Mouse (Mus musculus) urinary bladder, postnatal 14 days (tissue): ENCODE measurements at regions not wholly inside any gene's neighbourhood (a gene's known extent, or its start where the extent isn't known, plus 50 kb on each side); places are given as distances from the start of the nearest gene placed in this dataset.

ENCODE experiments used
- DNase-seq: peaks from one replicate; pipeline ENCODE4 v3.0.0; 2021; ENCODE audit warnings: low spot score

DNA sequence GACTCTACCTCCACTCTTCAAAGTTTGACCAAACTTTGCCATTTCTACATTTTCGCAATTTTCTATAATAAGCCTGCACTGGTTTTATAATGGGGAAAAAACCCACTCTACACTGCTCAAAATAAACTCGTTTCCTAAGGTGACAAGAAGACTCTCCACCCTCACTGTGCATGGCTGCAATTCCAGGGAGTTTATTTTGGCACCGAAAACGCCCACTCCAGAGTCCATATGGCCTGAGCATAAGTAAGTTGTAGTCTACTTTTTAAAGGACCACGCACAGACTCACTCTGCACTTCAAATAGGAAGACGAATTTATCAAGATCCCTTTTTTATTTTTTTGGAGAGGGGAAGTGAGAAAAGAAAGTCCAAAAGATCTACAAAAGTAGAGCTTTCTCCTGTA, 219.4 kb downstream of the Pdcd6ip start:
- no peak for DNase-seq

DNA sequence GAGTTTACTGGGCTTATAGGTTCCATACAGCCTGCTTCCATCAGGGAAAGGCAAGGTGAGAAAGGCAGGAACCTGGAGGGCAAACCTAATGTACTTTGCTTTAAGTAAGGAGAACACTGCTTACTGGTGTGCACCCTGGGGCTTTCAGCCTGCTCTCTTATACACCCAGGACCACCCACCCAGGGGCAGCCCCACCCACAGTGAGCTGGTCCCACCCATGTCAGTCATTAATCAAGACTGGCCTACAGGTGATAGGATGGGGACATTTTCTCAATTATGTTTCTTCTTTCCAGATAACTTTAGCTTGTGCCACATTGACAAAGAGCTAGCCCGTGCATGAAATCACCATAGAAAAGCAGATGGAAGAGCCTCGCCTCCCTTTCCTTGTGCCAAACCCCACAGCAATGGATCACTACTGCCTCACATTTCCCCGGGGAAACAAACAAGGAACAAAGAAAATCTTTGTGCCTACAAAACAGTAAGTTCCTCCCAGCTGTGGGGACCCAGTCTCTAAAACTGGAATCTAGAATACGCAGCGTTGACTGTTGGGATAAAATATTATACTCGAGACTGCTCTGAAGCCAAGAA, 221.5 kb downstream of the Pdcd6ip start:
- DNase-seq: no peak

DNA sequence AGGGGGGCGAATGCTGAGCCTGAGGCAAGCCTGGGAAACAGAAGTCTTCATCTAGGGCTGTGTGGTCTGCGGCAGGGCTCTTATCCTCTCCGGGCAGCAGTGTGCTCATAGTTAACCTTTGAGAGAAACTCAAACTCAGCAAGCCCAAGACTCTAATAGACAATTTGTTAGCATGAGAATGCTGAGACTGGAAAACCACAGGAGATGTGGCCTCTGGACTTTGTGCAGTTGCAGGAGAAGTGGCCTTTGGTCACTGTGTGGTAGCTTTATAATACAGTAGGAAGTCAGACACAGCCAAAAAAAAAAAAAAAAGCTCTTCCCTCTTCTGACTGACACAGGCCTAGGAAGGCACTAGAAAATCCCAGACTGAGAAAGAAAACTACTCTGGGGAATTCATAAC, 228.2 kb downstream of the Pdcd6ip start:
- DNase-seq: no peak

DNA sequence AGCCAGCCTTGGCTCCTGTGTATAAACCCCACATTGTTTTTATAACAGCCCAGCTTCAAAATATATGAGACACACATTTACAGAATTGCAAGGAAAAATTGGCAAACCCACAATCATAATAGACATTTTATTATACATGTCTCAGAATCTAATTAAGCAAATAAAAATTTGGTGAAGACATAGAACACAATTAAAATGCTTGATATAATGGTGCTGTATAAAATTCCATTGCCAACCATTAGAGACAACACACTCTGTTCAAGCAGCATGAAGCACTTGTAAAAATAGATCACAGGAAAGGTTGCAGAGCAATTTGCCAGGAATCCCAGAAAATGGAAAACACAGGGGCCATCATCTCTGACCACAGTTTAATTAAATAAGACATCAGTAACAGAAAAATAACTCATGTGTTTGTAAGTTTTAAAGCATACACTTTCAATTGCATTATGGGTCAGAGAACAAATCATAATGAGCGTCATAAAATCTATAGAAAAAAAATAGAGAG, 229.2 kb downstream of the Pdcd6ip start:
- no peak for DNase-seq

DNA sequence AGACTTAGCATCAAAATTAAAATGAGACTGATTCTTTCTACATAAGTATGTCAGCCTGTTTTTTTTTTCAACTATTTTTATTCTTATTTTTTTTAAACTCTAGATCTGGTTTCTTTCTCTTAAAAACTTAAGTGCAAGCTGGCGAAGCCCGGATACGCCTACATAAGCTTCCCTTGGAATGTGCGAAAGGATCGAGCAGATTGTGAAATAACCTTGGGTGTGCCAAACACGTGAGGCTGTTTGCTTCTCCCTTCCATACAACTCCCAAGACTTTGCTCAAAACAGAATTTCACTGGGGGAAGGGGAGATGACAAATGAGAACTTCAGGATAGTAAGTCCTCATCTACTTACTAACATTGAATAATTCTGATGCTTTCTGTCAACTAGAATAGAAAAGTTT, 236.3 kb downstream of the Pdcd6ip start:
- peak; percentile 57 for DNase-seq

DNA sequence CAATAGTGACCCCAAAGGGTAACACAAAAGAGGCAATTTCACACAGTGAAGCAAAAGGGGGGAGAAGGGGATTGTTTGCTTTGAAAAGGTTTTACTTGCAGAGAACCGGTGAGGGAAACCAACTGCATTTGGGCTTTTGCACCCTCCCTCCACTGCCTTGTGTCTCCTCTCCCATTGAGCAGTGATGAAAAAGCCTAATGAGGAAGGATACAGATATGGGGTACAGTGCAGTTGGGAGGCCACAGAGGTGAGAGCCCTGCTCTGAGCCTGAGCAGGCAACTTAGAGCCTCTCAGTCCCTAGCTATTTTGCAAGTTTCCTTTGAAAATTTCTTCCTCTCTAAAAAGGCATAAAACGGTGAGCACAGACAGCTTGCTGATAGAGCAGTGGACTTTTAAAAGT, 245.2 kb downstream of the Pdcd6ip start:
- no peak for DNase-seq

DNA sequence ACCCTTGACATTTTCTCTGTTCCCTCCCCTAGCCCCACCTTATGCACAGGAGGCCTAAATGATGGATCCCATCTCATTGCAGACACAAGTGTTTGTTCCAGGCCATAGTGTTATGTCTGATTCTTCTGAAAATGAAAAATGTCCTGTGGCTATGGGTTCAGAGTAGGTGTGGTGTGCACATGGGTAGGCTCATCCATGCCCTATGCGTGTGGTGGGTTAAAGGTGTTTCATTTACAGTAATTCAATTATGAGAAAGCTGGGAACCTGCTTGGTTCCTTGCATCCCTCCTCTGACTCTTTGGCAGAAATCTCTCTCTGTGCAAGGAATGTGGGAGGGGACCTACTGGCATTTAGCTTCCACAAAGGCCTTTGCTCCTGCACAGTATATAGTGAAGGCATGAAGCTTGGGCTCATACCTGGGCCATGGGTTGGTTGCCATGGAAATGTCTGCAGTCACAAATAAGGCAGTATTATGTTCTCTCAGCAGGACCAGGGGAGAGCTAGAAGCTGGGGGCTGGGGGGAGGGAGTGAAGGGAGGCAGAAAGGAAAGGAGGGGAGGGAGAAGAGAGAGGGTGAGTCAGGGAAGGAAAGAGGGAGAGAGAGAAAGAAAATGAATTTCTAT, 245.7 kb downstream of the Pdcd6ip start:
- no peak for DNase-seq

DNA sequence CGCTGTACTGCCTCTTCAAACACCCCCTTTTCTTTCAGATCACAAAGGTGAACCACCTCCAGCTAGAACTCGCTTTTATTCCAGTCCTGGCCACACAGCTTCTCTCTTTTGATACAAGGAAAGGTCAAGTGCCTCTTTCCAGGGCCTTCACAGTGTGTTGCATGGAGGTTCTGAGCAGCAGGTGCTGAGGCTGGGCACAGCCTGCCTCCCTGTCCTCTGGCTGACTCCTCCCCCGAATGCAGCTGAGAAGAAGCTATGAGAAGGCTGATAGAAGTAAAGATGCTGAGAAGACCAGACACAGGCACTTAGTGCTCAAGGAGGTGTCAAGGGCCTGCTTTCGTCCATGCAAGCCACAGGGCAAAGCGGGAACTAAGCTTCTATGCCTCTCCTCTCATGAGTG, 248.2 kb downstream of the Pdcd6ip start:
- DNase-seq: no peak

DNA sequence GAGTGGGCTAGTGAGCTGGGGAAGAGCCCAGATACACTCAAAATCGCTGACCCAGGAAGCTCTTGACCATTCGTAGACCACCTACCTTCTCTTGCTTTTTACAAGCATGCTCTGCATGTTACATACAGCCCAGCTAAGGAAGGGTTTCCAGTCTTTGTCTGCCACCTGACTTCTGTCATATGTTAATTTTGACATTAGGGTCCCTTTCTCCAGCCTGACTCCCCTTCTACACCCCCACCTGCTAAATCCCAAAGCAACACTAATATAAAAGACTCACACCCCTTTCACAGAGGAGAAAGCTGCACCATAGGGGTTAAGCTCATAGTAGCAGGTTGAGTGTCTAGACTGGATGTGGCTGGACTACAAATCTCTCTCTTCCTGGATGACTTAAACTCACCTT, 248.8 kb downstream of the Pdcd6ip start:
- no peak for DNase-seq

DNA sequence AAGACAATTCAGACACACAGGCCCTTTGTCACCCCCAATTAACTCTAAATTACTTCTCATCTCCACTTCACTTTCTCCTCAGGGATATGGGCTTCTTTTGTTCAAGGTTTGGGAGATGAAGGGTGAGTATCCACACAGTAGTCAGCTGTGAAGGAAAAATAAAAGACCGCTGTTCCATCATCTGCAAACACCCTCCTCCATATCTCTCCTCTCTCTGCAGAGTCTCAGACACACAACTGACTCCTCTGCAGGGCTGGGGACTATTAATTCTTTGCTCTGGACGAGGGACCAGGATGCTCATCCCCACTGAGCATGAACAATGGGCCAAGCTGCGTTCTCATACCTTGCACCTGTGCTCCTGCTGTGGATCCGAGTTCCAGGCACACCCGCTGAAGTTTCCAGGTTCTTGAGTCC, 249.3 kb downstream of the Pdcd6ip start:
- DNase-seq: no peak

DNA sequence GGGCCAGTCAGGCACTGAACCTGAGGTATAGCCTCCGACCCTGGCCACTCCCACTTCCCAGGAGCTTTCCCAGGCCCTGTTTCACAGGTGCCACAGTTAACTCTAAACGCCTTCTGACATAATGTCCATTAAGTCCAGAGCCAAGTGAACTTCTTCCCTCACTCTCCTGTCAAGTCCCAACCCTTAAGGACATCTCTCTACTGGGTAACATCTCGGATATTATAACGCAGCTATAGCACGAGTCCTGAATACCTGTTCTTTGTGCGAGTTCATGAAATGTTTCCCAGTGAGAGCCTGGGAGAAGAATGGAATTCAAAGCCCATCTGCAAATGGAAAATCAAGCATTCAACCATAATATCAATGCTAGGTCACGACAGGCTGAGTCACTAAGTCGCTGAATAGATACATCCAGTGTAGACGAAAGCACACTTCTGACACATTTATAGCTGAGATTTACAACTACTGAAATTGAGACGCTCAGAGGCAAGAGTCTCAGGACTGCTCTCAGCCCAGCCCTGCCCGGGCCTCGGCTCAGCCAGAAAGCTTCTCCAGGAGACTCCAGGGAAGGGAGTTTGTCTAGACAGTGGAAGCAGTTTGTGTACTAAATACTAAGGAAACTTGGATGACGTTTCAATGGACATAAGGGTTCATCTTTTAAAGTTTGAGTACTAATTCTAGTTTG, 250.7 kb downstream of the Pdcd6ip start:
- peak; percentile 7 for DNase-seq

DNA sequence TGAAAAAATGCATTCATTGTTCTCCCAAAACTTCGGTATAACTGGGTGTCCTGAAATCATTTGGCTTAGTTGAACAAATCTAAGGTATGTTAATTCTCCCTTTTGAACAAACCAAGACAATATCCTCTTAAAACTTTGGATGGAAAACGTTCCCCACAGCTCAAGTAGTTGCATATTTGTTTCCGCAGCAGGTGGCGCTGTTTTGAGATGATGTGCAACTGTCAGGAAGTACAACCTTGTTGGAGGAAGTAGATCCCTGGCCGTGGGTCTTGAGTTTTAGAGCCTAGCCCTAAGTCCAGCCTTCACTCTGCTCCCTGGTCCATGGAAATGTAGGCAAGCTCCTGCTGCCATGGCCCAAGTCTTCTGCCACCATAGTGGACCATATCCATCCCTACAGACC, 252.5 kb downstream of the Pdcd6ip start:
- no peak for DNase-seq

DNA sequence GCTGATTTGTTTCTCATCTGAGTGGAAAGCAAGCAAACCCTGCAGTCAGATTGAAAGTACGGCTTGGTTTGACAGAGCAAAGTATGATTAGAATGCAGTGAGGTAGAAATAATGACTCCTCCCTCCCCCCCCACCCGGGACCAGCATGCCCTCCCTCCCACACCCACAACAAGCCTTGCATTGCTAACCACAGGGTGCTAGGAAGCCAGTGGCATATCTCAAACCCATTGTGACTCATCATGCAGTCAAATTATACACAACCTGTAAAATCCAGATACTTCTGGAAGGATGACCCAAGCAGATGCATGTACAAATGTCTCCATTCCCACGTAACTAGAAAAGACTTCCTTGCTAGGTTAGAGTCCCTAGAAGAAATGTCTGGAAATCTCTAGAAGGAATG, 254.8 kb downstream of the Pdcd6ip start:
- no peak for DNase-seq

DNA sequence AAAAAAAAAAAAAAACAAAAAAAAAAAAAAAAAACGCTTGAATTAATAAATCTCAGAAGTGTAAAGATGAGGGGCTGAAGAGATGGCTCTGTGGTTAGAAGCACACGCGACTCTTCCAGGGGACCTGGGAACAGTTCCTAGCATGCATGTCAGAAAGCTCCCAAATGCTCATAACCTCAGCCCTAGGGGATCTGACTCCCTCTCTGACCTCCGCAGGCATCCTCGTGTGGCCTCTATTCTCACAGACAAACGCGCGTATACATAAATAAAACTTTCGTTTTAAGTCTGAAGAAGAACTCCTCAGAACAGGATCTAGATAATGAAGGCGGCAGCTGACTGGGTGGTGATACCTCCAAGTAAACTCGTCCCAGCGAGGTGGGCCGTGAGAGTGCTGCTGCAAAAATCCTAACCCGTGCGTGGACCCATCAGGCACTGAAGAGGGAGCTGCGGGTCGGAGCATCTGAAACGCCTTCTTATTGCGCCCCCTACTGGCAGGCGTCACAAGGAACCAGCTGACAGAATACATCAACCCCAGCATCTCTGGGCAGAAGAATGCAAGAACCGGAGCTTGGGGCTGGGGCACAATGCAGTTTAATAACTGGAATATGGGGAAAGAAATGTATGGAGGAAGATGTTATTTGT, 266.2 kb downstream of the Pdcd6ip start:
- DNase-seq: peak; percentile 77

DNA sequence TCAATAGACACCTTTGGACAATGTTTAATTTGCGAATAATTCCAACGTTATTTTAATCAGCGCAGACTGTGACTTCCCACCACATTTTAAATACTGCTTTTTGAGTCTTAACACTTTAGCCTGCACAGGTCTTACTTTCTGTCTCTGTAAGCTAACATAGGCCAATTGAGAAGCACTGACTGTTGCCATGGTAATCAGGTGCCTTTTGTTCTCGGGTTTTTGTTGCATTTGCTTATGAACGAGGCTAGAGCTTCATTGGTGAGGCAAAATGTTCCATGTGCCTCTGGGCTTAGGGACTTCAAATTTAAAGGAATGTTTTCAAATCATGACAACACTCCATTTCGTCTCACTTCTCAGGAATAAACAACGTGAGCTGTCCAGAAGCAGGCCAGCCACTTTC, 269.7 kb downstream of the Pdcd6ip start:
- DNase-seq: no peak

DNA sequence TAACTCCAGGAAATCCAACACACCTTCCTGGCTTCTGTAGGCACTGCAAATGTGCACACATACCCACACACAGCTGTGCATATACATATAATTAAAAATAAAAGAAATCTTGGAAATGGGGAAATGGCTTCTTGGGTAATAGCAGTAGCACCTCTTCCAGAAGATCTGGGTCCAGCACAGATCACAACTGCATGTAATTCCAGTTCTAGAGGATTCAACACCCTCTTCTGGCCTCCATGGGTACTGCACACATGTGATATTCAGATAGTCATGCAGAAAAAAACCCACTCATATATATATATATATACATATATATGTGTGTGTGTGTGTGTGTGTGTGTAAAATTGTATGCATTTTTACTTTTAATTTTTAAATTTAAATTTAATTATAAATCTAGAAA, 272.1 kb downstream of the Pdcd6ip start:
- DNase-seq: no peak

DNA sequence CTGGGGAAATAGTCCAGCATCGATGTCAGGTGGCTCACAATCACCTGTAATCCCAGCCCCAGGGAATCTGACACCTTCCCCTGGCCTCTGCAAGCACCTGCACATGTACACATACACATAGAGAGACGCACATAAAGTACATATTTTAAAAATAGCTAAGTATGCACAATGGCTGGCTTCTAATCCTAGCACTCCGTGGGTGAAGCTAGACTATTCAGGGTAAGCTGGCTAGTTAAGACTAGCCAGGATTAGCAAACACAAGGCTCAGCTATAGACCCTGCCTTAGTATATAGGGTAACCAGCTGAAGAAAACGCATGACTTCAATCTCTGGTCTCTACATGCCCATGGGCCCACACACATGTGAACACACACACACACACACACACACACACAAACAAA, 274.6 kb downstream of the Pdcd6ip start:
- no peak for DNase-seq

DNA sequence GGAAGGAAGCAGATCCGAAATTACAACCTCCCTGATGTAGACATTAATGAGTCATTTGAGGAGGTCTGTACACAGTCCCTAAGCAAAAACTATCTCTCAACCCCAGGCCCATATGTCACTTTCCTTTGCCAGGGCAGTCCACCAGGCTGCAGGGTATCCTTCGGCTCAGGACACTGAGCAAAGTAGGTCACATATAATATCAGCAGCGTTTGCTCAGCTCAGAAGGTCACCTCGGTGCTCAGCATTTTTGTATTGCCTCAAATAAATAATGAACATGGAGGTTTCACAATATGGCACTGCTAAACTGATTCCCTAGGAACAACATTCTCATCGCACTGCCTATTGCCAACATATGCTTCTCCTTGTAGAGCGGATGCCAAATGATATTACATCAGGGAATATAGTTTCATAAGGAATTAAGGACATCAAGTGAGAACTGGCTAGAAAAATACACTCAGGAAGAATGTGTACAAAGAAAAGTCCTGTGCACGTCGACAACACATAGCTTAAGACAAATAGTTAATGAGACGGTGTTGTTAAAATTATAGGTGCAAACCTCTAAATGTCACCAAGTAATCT, 275.4 kb downstream of the Pdcd6ip start:
- no peak for DNase-seq

DNA sequence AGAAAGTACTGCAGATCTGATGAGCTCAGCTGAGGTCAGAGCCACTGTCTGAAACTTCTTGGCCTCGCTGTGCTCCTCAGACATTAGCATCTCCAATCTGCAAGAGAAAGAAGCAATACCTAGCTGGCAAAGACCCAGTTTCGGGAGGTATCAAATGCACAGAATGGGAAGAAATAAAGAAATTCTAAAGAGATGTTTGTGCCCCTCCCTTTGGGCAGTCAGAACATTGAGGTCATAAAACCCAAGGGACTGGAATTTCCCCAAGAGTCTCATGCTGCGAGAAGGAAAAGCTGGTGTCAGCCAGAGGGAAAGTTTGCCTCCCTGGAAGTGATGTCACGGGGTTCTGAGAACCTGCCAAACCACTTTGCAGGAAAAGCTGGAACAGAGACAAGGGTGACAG, 277.6 kb downstream of the Pdcd6ip start:
- DNase-seq: no peak

DNA sequence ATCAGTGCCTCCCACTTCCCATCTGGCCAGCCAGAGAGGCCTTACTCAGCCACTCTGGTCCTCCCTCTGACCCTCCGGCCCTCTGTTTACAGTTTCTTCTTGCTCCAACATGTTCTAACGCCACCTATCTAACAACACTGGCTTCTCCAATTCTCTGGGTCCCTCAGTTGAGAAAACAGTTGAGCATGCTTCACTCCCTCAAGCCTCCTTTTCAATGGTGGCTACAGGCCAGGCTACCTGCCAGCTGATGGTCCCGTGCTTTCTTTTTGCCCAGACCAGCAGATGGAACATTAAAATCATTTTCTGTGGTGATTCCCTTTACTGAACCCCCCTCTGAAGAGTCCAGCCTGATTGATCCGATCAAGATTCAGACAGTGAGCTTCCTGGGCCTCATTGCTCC, 280.8 kb downstream of the Pdcd6ip start:
- DNase-seq: no peak

DNA sequence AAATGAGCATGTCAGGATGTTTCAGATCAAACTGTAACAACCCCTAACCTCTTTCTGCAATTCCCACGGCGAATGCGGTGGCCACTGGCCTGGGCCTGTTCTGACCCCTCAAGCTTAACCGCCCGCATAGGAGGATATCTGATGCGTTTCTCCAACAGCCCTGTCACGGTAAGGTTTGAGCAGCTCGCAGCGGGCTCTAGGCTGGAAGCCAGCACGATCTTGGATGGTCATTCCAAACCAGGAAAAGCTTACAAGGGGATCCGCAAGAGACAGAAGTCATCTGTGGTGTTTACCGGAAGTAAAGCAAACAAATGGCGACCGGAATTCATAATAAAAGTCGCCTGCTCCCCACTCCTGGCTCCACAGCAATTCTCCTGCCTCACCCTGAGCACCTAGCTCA, 281.7 kb downstream of the Pdcd6ip start:
- no peak for DNase-seq

DNA sequence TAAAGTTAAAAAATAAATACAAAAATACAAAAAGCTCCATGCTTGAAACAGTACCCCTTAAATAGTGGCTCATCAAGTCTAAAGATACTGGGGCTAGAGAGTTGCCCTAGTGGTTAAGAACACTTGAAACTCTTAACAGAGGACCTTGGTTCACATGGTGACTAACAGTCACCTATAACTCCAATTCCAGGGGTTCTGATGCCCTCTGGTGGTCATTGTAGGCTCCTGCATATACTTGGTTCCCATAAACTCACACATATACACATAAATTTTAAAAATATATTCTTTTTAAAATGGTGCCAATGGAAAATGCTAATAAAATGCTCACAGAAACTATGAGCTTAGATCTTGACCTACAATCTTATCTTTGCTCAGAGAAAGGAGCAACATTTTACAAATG, 286.4 kb downstream of the Pdcd6ip start:
- no peak for DNase-seq

DNA sequence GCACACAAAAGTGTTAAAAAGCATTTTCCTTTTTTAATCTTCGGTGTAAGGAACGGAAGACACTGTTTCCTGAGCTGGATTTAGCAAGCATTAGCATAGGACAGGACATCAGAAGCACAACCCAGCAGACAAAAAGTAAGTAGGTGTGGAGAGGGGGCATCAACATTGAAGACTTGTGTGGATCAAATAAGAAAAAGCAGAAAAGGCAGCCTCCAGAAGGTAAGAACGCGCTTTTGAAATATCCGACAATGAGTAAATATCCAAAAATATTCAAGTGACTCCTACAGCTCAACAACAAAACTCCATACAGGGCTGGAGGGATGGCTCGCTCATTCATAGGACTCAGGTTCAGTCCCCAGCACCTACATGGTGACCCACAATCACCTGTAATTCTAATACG, 286.9 kb downstream of the Pdcd6ip start:
- DNase-seq: no peak
